Mouse (Mus musculus): ENCODE measurements around the gene Prkci.

DNA sequence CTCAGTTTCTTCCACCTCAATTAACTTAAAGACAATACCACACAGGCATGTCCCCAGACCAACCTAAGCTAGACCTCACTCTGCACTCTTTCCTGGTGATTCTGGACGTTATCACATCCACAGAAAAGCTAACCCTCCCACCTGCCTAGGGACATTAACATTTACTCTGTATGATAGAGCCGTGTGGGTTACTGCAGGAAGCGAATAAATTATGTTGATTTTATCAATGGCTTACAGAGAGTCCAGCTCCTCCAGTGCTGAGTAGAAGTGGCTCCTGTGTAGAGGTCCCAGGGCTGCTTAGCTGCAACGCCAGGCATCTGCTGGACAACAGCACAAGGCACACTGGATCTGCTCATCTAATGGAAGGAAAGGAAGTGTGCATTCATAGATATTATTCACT is 22.1 kb downstream of the Prkci start:
- TF ChIP-seq POLR2A (IDR thresholded peaks at IDR 0.05; ENCODE audit: insufficient read length, low read depth) (no peak), USF1 (IDR thresholded peaks at IDR 0.05; ENCODE audit: low read depth) (no peak), TCF12 (IDR thresholded peaks at IDR 0.05; ENCODE audit: insufficient read depth, poor library complexity, severe bottlenecking) (no peak), SRF (IDR thresholded peaks at IDR 0.05; ENCODE audit: control insufficient read depth, insufficient read length, low read depth) (no peak), MAX (IDR thresholded peaks at IDR 0.05; ENCODE audit: low read depth) (no peak), E2F4 (IDR thresholded peaks at IDR 0.05; ENCODE audit: insufficient read depth) (no peak), REST (IDR thresholded peaks at IDR 0.05; ENCODE audit: insufficient read depth, insufficient read length) (no peak), POLR2AphosphoS2 (IDR thresholded peaks at IDR 0.05; ENCODE audit: insufficient read length, low read depth) (no peak), TCF3 (IDR thresholded peaks at IDR 0.05; ENCODE audit: insufficient read length, low read depth) (no peak), CEBPB (IDR thresholded peaks at IDR 0.05; ENCODE audit: insufficient read depth, poor library complexity, severe bottlenecking) (no peak), MYOG (IDR thresholded peaks at IDR 0.05; ENCODE audit: control insufficient read depth in 1 of 3, insufficient read depth in 1 of 3, insufficient read length in 2 of 3, low read depth in 2 of 3) (no peak), MYOD1 (IDR thresholded peaks at IDR 0.05; ENCODE audit: control insufficient read depth in 1 of 3, insufficient read length in 2 of 3, low read depth in 2 of 3) (no peak)
